Mouse (Mus musculus) C2C12 (cell line): Measurements from ENCODE around the gene Slc5a2. TPM values are rescaled to one million over a fixed set of nuclear protein-coding genes. Genes with fewer than 3 reads are reported as not detected.
A peak's percentile ranks its signal among the peaks of the same experiment; 100 is the strongest.

Experiments
- H3K27me3 ChIP-seq: one replicate; pipeline ENCODE4 v1.6.1; 2011; ENCODE audit not compliant: control insufficient read depth, insufficient read depth, insufficient read length
- H3K36me3 ChIP-seq: one replicate; pipeline ENCODE4 v1.6.1; 2011; ENCODE audit not compliant: control insufficient read depth, insufficient read depth
- H3K4me3 ChIP-seq: one replicate; pipeline ENCODE4 v1.5.1; 2011; ENCODE audit warnings: mild to moderate bottlenecking, control low read depth; ENCODE audit not compliant: poor library complexity, insufficient read depth, severe bottlenecking
- H3K79me2 ChIP-seq: one replicate; pipeline ENCODE4 v1.6.1; 2011; ENCODE audit not compliant: control insufficient read depth, insufficient read depth
- H3K79me3 ChIP-seq: one replicate; pipeline ENCODE4 v1.6.1; 2011; ENCODE audit warnings: low read depth, control low read depth
- H3ac ChIP-seq: one replicate; pipeline ENCODE3; 2011; ENCODE audit warnings: low read depth; ENCODE audit not compliant: control insufficient read depth, insufficient read length
- CEBPB ChIP-seq: IDR thresholded peaks from one replicate; pipeline ENCODE4 v1.6.1; 2011; ENCODE audit warnings: low read depth, mild to moderate bottlenecking, control low read depth, moderate library complexity
- CTCF ChIP-seq: IDR thresholded peaks from one replicate; pipeline ENCODE4 v1.5.1; 2011; ENCODE audit not compliant: control insufficient read depth, insufficient read depth, insufficient read length
- FOSL1 ChIP-seq: IDR thresholded peaks from one replicate; pipeline ENCODE4 v1.8.0; 2011; ENCODE audit warnings: mild to moderate bottlenecking, low read length; ENCODE audit not compliant: poor library complexity, insufficient read depth, severe bottlenecking
- MAX ChIP-seq: IDR thresholded peaks from one replicate; pipeline ENCODE4 v1.6.1; 2011; ENCODE audit warnings: mild to moderate bottlenecking, control low read depth
- MYOD1 ChIP-seq: IDR thresholded peaks from one replicate; pipeline ENCODE4 v1.6.1; 2011; ENCODE audit warnings: low read depth; ENCODE audit not compliant: control insufficient read depth, insufficient read length
- MYOG ChIP-seq: IDR thresholded peaks from one replicate; pipeline ENCODE4 v1.6.1; 2011; ENCODE audit not compliant: control insufficient read depth, insufficient read length; ENCODE audit errors: extremely low read depth
- USF1 ChIP-seq: IDR thresholded peaks from one replicate; pipeline ENCODE4 v1.6.1; 2011; ENCODE audit warnings: low read depth, mild to moderate bottlenecking, control low read depth, moderate library complexity
- polyA plus RNA-seq: library from polyadenylated mRNA; unstranded; fragments of >200 nt; fragmentation: generic; extraction: Trizol; gene quantifications from one replicate; pipeline ENCODE4 v1.2.1, GENCODE M21; 2012; ENCODE audit warnings: missing spikeins

Slc5a2 gene
- polyA plus RNA-seq, 1 experiment, result not detected

DNA sequence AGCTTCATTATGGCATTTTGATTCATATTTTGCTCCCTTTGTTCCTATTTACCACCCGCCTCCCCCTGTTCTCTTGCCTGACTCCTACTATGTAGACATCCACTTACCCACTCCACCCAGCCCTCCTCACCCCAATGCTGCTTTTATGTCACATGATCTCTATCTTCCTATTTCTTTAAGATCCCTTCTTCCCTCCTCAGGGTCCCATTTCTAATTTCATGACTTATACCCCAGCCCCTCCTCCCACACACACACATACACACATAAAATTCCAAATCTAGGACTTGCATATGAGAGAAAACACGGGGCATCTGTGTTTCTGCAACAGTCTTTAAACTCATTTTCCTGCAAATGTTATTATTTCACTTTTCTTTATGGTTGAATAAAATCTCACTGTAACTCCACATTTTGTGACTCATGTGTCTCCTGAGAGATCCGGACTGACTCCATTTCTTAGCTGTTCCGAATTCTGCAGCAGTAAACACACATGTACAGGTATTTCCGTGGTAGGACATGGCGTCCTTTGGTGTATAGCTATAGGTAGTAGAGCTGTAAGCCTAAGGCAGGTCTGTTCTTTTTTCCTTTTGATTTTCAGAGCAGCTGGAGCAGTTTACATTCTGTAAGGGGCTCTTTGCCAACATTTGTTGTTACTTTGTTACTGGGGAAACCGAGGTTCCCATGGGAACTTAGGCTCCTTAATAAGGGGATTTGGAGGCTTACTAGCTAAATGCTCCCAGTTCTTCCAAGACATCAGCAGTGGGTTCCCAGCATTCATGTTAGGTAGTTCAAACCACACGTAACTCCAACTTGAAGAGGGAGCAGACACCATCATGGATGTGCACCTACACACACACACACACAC is 33.3 kb downstream of the Slc5a2 start:
- no peaks in the 10 kb centered on the region for H3K36me3 ChIP-seq
- peaks cover 5% of the 10 kb centered on the region for H3K79me2 ChIP-seq
- peaks cover 3% of the 10 kb centered on the region for H3K79me3 ChIP-seq
- H3ac ChIP-seq, result no peak overlapping the region
- TF ChIP-seq CTCF, result no peak
- no peak for TF ChIP-seq MYOD1
- TF ChIP-seq CEBPB, result no peak
- TF ChIP-seq MYOG, result no peak
- no peak for TF ChIP-seq FOSL1
- TF ChIP-seq MAX, result no peak
- TF ChIP-seq USF1, result no peak
- H3K4me3 ChIP-seq, result peak overlapping the region; percentile 44
- no peaks in the 10 kb centered on the region for H3K27me3 ChIP-seq

DNA sequence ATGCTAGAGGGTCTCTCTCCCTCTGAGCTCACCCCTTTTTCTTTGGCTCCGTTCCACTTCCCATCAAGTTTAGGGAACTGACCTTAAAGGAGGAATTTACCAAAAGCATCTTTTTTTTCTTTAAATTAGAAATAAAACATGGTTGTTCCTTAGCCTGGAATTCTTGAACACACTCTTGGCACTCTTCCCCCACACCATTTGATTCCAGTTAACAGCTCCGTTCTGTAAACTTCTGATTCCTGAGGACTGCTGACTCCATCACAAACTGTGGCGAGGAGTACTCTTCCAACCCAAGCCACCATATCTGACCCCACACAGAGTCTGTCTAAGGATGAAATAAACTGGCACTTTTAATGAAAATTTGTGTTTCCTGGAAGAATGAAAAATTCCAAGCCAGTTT is 35.5 kb downstream of the Slc5a2 start:
- Histone ChIP-seq H3K27me3 (no peaks in the 10 kb centered on the region), H3K79me3 (peaks cover 3% of the 10 kb centered on the region), H3ac (no peak overlapping the region), H3K79me2 (peaks cover 5% of the 10 kb centered on the region), H3K36me3 (no peaks in the 10 kb centered on the region), H3K4me3 (no peak overlapping the region)
- no peak for TF ChIP-seq MYOD1
- no peak for TF ChIP-seq MYOG
- TF ChIP-seq CTCF, result no peak
- no peak for TF ChIP-seq CEBPB
- TF ChIP-seq FOSL1, result no peak
- no peak for TF ChIP-seq USF1
- TF ChIP-seq MAX, result no peak

DNA sequence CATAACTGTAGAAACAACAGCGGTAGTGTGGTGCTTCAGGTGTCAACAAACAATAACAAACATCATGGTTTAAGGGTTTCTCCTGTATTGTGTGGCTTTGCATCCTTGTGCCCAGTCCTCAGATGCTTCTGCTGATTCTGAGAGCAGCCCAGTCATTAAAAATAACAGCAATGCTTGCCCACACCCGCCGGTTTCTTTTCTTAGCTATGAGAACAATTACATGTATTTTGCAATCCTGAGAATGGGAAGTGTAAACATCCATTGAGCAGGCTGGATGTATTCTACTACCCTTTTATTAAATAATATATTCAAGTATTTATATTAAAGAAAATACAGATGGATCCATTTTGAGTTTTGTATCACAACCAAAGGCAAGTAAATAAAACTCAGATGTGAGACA is 36.7 kb downstream of the Slc5a2 start:
- H3K27me3 ChIP-seq, result no peaks in the 10 kb centered on the region
- no peak overlapping the region for H3ac ChIP-seq
- no peaks in the 10 kb centered on the region for H3K36me3 ChIP-seq
- TF ChIP-seq CEBPB, result no peak
- TF ChIP-seq MYOG, result no peak
- no peak for TF ChIP-seq MAX
- no peak for TF ChIP-seq USF1
- no peak for TF ChIP-seq MYOD1
- no peak for TF ChIP-seq CTCF
- no peak for TF ChIP-seq FOSL1
- H3K4me3 ChIP-seq, result no peak overlapping the region
- H3K79me3 ChIP-seq, result peaks cover 3% of the 10 kb centered on the region
- H3K79me2 ChIP-seq, result peaks cover 4% of the 10 kb centered on the region

GRCm38 (mm10) chr7:128304198-128304597 is 38.7 kb downstream of the Slc5a2 start:
- no peaks in the 10 kb centered on the region for H3K79me2 ChIP-seq

GRCm38 (mm10) chr7:128304907-128305306 is 39.5 kb downstream of the Slc5a2 start:
- TF ChIP-seq CTCF (peak; percentile 51), MYOG (no peak)
- Histone ChIP-seq H3K27me3 (no peaks in the 10 kb centered on the region), H3K4me3 (no peak overlapping the region), H3K79me3 (no peaks in the 10 kb centered on the region), H3K36me3 (no peaks in the 10 kb centered on the region), H3K79me2 (no peaks in the 10 kb centered on the region), H3ac (no peak overlapping the region)

More at GRCm38 (mm10) chr7:128304198-128304597, 38.7 kb downstream of the Slc5a2 start:
- Histone ChIP-seq H3K4me3 (no peak overlapping the region), H3ac (no peak overlapping the region), H3K79me3 (no peaks in the 10 kb centered on the region), H3K27me3 (no peaks in the 10 kb centered on the region), H3K36me3 (no peaks in the 10 kb centered on the region)
- no peak for TF ChIP-seq MYOD1
- no peak for TF ChIP-seq MAX

DNA sequence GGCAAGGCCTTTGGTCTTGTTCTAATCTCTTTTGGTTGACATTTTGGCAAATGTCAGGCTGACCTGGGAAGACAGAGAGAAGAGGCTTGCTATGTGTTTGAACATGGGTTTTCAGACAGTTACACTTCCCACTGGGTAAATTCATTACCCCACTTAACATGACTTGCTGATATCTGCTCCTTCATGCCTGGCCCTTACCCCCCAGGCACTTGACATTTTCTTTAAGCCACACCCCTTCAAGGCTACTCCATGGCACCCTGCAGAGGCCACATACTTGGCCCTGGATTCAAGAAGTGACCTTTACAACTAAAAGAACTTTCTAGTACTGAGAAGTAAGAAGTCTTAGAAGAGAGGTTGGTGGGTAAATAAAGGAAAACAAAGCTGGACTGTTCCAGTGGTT is 42.4 kb downstream of the Slc5a2 start:
- no peak overlapping the region for H3ac ChIP-seq
- no peak for TF ChIP-seq CEBPB
- H3K79me2 ChIP-seq, result no peaks in the 10 kb centered on the region
- no peaks in the 10 kb centered on the region for H3K79me3 ChIP-seq
- H3K36me3 ChIP-seq, result no peaks in the 10 kb centered on the region
- H3K4me3 ChIP-seq, result no peak overlapping the region
- no peaks in the 10 kb centered on the region for H3K27me3 ChIP-seq
